Mouse (Mus musculus) embryonic facial prominence, embryonic 14.5 days (tissue): Measurements from ENCODE around the gene Tas2r119. TPM values are rescaled to one million over a fixed set of nuclear protein-coding genes. Genes with fewer than 3 reads are reported as not detected.

Source experiments
- ATAC-seq: fragments of 200-750 bp; cut with Nextera tagmentation; 2 replicates; pipeline ENCODE4 v1.8.0; 2017; ENCODE audit warnings: low read depth, moderate number of reproducible peaks, moderate TSS enrichment
- DNase-seq: peaks from one replicate; pipeline ENCODE4 v3.0.0-alpha.2; 2015; ENCODE audit warnings: low spot score
- H3K27ac ChIP-seq: fragments of 300-500 bp; sonication (generic); replicated peaks from 2 replicates; pipeline ENCODE4 v1.5.1; 2014; ENCODE audit warnings: low read depth, mild to moderate bottlenecking, low read length, moderate library complexity
- H3K27me3 ChIP-seq: fragments of 300-500 bp; sonication (generic); replicated peaks from 2 replicates; pipeline ENCODE4 v1.6.1; 2014; ENCODE audit warnings: low read length; ENCODE audit not compliant: control insufficient read depth, insufficient read depth
- H3K36me3 ChIP-seq: fragments of 300-500 bp; sonication (generic); 2 replicates; pipeline ENCODE4 v1.6.1; 2014; ENCODE audit warnings: low read length, mixed read lengths; ENCODE audit not compliant: control insufficient read depth, insufficient read depth
- H3K4me1 ChIP-seq: fragments of 300-500 bp; sonication (generic); 2 replicates; pipeline ENCODE4 v1.6.1; 2014; ENCODE audit warnings: antibody characterized with exemption, low read length; ENCODE audit not compliant: control insufficient read depth, insufficient read depth
- H3K4me2 ChIP-seq: fragments of 300-500 bp; sonication (generic); 2 replicates; pipeline ENCODE4 v1.6.1; 2014; ENCODE audit warnings: low read depth, mild to moderate bottlenecking, low read length, moderate library complexity, mixed read lengths
- H3K4me3 ChIP-seq: fragments of 300-500 bp; sonication (generic); 2 replicates; pipeline ENCODE4 v1.5.1; 2014; ENCODE audit warnings: low read depth, mild to moderate bottlenecking, low read length
- H3K9ac ChIP-seq: fragments of 300-500 bp; sonication (generic); 2 replicates; pipeline ENCODE4 v1.6.1; 2014; ENCODE audit warnings: low read depth, mild to moderate bottlenecking, low read length, moderate library complexity, mixed read lengths
- H3K9me3 ChIP-seq: fragments of 300-500 bp; sonication (generic); 2 replicates; pipeline ENCODE4 v1.6.1; 2016; ENCODE audit warnings: low read length; ENCODE audit not compliant: control insufficient read depth
- WGBS: fragments of 180-500 bp; shearing (Covaris S2); extraction: QIAGEN DNeasy Blood & Tissue Kit; methylation state at CpG from one replicate; pipeline ENCODE4 v1.1.7; 2014; 5-methylcytosine and 5-hydroxymethylcytosine counted together
- polyA plus RNA-seq: library from polyadenylated mRNA; unstranded; fragments of >200 nt; fragmentation: Nextera tagmentation; extraction: Ambion mirVana; gene quantifications from 2 replicates; pipeline ENCODE4 v1.2.1, GENCODE M21; 2014

Gene Tas2r119
- not detected in 2 replicates for polyA plus RNA-seq

DNA sequence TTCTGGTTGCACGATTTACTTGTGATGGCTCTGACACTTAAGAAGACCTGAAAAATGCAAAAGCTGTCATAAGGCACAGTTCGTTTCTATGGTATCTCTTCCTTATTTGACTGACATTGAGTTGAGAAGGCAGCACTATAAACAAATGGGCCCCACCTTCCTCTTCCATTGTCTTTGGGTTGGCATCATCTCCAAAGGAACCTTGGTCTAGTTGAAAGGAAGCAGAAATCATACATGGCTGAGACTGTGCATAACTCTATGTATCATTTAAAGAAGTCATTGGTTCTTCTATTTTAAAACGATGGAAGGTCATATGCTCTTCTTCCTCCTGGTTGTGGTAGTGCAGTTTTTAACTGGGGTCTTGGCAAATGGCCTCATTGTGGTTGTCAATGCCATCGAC is at the start of gene Tas2r119:
Tas2r119 (plus strand) TSS at position 301 of the 400 bp plus-strand sequence.
- no peaks in the 10 kb centered on the region for H3K36me3 ChIP-seq
- no peaks in the 10 kb centered on the region for H3K9me3 ChIP-seq
- no peak within 1 kb of the TSS for H3K4me3 ChIP-seq
- DNase-seq, result no peak
- H3K9ac ChIP-seq, result no peak within 1 kb of the TSS
- no peak within 1 kb of the TSS for H3K4me2 ChIP-seq
- WGBS, result 91% methylated on average over 4 of the region's 4 CpGs
- H3K4me1 ChIP-seq, result no peaks in the 10 kb centered on the region; the same call in 1 of the 2 replicates
- no peak for ATAC-seq
- no peak within 1 kb of the TSS for H3K27ac ChIP-seq
- H3K27me3 ChIP-seq, result no peaks in the 10 kb centered on the region

DNA sequence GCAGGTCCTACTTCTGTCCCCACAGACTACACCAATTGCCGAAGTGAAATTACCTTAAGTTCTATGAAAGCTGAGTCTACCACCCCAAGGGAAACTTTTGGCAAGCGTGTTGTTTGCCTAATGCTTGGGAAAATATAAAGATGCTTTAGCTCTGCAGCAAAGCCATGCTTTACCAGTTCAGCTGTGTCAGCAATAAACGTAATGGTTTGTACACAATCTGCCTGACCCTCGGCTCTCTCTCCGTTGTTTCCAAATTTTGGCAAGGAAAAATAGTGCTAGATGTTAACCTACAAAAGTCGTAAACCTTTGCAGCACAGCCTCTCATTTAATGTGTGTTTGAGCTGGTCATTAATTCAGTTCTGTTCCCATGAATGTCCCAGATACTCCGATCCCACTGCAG is 44.8 kb upstream of the Tas2r119 start:
- ATAC-seq (no peak), DNase-seq (peak; percentile 28)
- Histone ChIP-seq H3K27me3 (no peaks in the 10 kb centered on the region), H3K36me3 (no peaks in the 10 kb centered on the region), H3K4me2 (no peak overlapping the region), H3K27ac (no peak overlapping the region), H3K9me3 (no peaks in the 10 kb centered on the region), H3K9ac (no peak overlapping the region), H3K4me3 (no peak overlapping the region), H3K4me1 (no peaks in the 10 kb centered on the region)
- WGBS, result 84% methylated on average over 7 of the region's 7 CpGs

DNA sequence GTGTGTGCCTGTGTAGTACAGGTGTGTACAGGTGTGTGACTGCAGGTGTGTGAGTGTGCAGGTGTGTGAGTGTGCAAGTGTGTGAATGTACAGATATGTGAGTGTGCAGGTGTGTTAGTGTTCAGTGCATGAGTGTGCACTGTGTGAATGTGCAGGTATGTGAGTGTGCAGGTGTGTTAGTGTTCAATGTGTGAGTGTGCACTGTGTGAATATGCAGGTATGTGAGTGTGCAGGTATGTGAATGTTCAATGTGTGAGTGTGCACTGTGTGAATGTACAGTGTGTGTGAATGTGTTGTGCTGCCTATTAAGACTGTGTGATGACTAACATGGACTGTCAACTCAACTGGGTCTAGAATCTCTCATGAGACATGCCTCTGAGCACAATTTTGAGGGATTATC is 35.4 kb upstream of the Tas2r119 start:
- Histone ChIP-seq H3K27ac (no peak overlapping the region), H3K4me3 (no peak overlapping the region), H3K27me3 (no peaks in the 10 kb centered on the region), H3K36me3 (no peaks in the 10 kb centered on the region), H3K9ac (no peak overlapping the region), H3K4me1 (no peaks in the 10 kb centered on the region), H3K4me2 (no peak overlapping the region), H3K9me3 (no peaks in the 10 kb centered on the region)
- no peak for DNase-seq
- ATAC-seq, result no peak

DNA sequence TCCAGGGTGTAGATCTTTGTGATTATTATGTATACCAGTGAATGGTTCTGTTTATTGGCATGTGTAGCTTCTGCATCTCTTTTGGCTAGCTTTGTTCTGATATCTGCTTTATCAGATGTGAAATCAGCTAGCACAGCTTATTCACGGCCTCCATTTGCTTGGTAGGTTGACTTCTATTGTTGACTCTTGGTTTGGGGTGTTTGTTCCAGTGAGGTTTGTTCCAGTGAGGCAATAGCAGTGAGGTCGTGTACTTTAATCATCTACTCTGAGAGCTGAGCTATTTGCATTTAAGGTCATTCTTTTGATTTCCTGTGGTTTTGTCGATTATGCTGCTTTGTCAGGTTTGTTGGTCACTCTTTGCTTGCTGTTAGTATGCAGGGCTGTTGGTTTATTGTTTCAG is 32.8 kb upstream of the Tas2r119 start:
- DNase-seq (no peak), ATAC-seq (no peak)
- Histone ChIP-seq H3K36me3 (no peaks in the 10 kb centered on the region), H3K9ac (no peak overlapping the region), H3K4me2 (no peak overlapping the region), H3K9me3 (no peaks in the 10 kb centered on the region), H3K4me3 (no peak overlapping the region), H3K4me1 (no peaks in the 10 kb centered on the region), H3K27ac (no peak overlapping the region), H3K27me3 (no peaks in the 10 kb centered on the region)
- WGBS, result 66% methylated on average over 3 of the region's 3 CpGs

DNA sequence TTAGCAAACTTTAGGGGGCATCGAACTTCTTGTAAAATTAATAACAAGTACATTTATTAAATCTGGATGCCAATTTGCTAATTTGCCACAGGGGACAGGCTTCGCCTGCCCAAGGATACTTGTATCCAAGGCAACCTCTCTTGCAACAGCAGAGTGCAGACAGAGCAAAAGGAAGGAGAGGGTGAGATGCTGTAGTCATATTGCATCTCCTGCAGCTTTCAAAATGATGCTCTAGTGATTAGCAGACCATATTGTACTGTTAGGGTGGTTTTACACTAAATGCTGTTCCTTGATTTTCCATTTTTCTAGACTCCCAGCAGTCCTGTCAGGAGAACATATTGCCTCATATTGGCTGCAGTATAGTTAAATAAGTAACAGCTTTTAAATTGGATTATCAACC is 23.7 kb upstream of the Tas2r119 start:
- 69% methylated on average over 2 of the region's 2 CpGs for WGBS
- no peak for ATAC-seq
- Histone ChIP-seq H3K9ac (no peak overlapping the region), H3K4me3 (no peak overlapping the region), H3K27me3 (no peaks in the 10 kb centered on the region), H3K4me1 (peaks cover 6% of the 10 kb centered on the region; the same call in 1 of the 2 replicates), H3K27ac (no peak overlapping the region), H3K36me3 (no peaks in the 10 kb centered on the region), H3K9me3 (no peaks in the 10 kb centered on the region), H3K4me2 (no peak overlapping the region)
- DNase-seq, result no peak

DNA sequence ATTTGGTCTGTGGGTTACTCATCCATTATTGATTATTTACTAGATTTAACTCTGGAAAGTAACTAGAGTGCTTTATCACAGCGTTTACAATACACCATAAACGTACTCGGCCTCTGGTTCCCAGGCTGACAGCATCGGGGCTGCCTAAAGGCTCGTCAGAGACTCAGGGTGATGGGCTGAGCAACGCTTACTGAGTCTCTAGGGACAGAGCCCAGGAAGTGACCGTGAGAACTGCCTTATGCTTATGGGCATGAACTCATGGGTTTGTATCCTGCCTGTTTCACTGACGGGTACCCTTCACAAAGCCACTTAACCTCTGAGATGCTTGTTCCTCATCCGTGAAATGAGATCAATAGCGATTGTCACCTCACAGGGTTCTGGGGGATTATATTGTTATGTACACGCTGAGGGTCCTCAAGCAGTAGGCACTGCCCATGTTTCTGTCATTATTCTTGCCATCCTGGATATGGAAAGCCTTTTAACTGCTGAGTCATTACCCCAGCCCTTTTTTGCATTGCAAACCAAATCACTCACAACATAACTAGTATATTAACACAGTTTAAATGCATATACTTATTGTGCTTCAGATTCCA is 23.1 kb upstream of the Tas2r119 start:
- no peaks in the 10 kb centered on the region for H3K9me3 ChIP-seq
- no peak overlapping the region for H3K4me2 ChIP-seq
- no peak overlapping the region for H3K27ac ChIP-seq
- H3K27me3 ChIP-seq, result no peaks in the 10 kb centered on the region
- H3K4me1 ChIP-seq, result peaks cover 6% of the 10 kb centered on the region; the same call in 1 of the 2 replicates
- 68% methylated on average over 11 of the region's 11 CpGs for WGBS
- no peak overlapping the region for H3K4me3 ChIP-seq
- H3K36me3 ChIP-seq, result no peaks in the 10 kb centered on the region
- H3K9ac ChIP-seq, result no peak overlapping the region
- ATAC-seq (no peak), DNase-seq (no peak)

DNA sequence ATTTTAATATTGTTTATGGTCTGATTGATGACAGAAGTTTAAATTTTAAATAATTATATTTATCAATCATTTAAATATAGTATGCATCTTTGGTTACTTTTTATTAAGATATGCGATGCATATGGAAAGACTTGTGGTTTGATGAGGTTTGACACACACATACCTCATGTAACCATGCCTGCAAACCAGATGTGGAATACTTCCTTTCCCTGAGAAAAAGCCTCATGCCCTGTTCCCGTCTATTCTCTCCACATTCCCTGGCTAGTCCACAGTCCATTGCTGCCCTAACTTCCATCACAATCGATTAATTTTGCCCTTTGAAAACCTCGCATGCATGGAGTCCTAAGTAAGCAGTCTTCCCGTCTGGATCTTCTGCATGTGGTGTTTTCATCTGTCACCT is 21.0 kb upstream of the Tas2r119 start:
- Histone ChIP-seq H3K27me3 (no peaks in the 10 kb centered on the region), H3K36me3 (no peaks in the 10 kb centered on the region), H3K9ac (no peak overlapping the region), H3K4me1 (peaks cover 6% of the 10 kb centered on the region; the same call in 1 of the 2 replicates), H3K27ac (peak overlapping the region; percentile 58), H3K9me3 (no peaks in the 10 kb centered on the region), H3K4me3 (no peak overlapping the region), H3K4me2 (peak overlapping the region; percentile 18; the same call in 1 of the 2 replicates)
- ATAC-seq, result no peak
- DNase-seq, result peak; percentile 64
- 37% methylated on average over 5 of the region's 5 CpGs for WGBS

DNA sequence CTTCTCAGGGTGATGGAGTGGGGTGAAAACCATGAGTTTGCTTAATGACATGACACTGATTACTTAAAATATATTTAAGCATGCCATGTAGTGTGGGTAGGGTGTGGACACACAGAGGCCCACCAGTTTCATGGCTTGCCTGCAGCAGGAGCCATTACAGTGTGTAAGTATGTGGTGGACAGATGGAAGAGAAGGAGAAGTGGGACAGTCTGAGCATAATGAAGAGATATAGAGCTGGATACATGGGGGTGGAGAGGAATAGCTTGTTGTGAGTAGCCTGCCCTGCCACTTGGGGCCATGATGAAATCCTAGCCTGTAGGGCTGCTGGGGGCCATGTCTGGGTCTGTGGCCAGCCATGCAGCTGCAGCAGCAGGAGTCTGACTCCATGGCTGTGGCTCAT is 16.8 kb upstream of the Tas2r119 start:
- ATAC-seq (no peak), DNase-seq (no peak)
- Histone ChIP-seq H3K36me3 (no peaks in the 10 kb centered on the region), H3K9ac (no peak overlapping the region), H3K9me3 (no peaks in the 10 kb centered on the region), H3K27me3 (no peaks in the 10 kb centered on the region), H3K27ac (no peak overlapping the region), H3K4me3 (no peak overlapping the region), H3K4me2 (no peak overlapping the region), H3K4me1 (peaks cover 6% of the 10 kb centered on the region; the same call in 1 of the 2 replicates)

DNA sequence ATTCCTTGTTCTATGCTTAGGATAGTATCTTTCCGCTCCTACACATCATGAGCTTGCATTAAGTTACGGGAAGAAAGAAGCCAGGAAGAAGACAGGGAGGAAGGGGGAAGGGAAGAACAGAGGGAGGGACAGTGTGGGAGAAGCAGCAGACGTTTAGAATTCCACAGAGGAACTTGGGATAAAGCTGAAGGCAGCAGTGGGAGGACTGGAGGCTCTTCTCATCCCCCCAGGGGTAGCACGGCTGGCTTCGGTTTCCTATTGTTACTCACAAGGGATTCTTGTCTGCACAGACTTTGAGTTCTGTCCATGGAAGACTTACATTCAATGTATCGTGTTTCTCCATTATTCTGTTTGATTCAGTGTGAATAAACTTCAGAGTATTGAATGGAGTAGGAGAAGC is 5.3 kb upstream of the Tas2r119 start:
- DNase-seq (peak; percentile 63), ATAC-seq (peak; percentile 70; the same call in 1 of the 2 replicates)
- Histone ChIP-seq H3K9me3 (no peaks in the 10 kb centered on the region), H3K4me3 (no peak overlapping the region), H3K27ac (no peak overlapping the region), H3K4me1 (no peaks in the 10 kb centered on the region; the same call in 1 of the 2 replicates), H3K27me3 (no peaks in the 10 kb centered on the region), H3K9ac (no peak overlapping the region), H3K36me3 (no peaks in the 10 kb centered on the region), H3K4me2 (no peak overlapping the region)
- WGBS, result 28% methylated on average over 6 of the region's 6 CpGs
